Mouse (Mus musculus): ENCODE results near the gene Umps. TPM values are rescaled to one million over a fixed set of nuclear protein-coding genes. Genes with fewer than 3 reads are reported as not detected.

Umps gene
- polyA plus RNA-seq, 1 experiment from 2014 or later, result 66.5 TPM

DNA sequence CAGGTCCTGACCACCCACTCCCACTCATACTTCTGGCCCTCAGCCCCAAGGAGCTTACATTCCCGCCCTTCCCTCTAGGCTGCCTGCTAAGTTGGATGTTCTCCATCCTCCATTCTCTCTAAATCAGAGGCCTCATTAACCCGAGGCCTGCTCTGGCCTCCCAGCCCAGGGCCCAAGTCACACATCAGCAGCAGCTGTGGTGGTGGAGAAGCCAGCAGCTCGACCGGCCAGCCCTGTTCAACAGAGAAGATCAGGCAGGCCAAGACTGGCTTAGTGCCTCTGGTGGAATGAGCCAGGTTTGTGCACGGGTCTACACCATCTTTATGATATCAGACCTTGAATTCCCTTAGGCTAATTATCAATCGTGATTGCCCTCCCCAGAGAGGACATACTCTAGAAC is 36.1 kb downstream of the Umps start:
- Histone ChIP-seq H3K27ac (ENCODE audit: low read depth, low read length) (no peak overlapping the region), H3K9ac (ENCODE audit: low read length) (no peak overlapping the region), H3K4me1 (ENCODE audit: control insufficient read depth, insufficient read depth, low read length) (no peaks in the 10 kb centered on the region), H3K27me3 (ENCODE audit: control insufficient read depth, insufficient read depth, low read length) (no peaks in the 10 kb centered on the region), H3K9me3 (ENCODE audit: control insufficient read depth, low read length) (no peaks in the 10 kb centered on the region), H3K4me3 (ENCODE audit: low read depth, low read length) (no peak overlapping the region), H3K36me3 (ENCODE audit: control insufficient read depth, insufficient read depth, low read length) (no peaks in the 10 kb centered on the region), H3K4me2 (ENCODE audit: low read depth) (no peak overlapping the region)
- ATAC-seq (ENCODE audit: insufficient read depth, low FRiP score, low TSS enrichment) (no peak), DNase-seq (ENCODE audit: low spot score) (no peak)
- 85% methylated on average over 6 of the region's 6 CpGs for whole genome bisulfite sequencing

GRCm38 (mm10) chr16:33928788-33929462 is 37.9 kb downstream of the Umps start:
- H3K4me3 ChIP-seq (ENCODE audit: low read depth, low read length), result no peak overlapping the region
- H3K4me1 ChIP-seq (ENCODE audit: control insufficient read depth, insufficient read depth, low read length), result no peaks in the 10 kb centered on the region
- no peak overlapping the region for H3K27ac ChIP-seq (ENCODE audit: low read depth, low read length)
- H3K4me2 ChIP-seq (ENCODE audit: low read depth), result no peak overlapping the region
- WGBS, result 85% methylated on average over 9 of the region's 9 CpGs
- H3K9ac ChIP-seq (ENCODE audit: low read length), result no peak overlapping the region
- ATAC-seq (ENCODE audit: insufficient read depth, low FRiP score, low TSS enrichment) (no peak), DNase-seq (ENCODE audit: low spot score) (no peak)
- no peaks in the 10 kb centered on the region for H3K27me3 ChIP-seq (ENCODE audit: control insufficient read depth, insufficient read depth, low read length)
- no peaks in the 10 kb centered on the region for H3K36me3 ChIP-seq (ENCODE audit: control insufficient read depth, insufficient read depth, low read length)
- H3K9me3 ChIP-seq (ENCODE audit: control insufficient read depth, low read length), result no peaks in the 10 kb centered on the region

- no peak overlapping the region for H3K27ac ChIP-seq (ENCODE audit: low read depth, low read length)
- no peak overlapping the region for H3K9ac ChIP-seq (ENCODE audit: low read length)
- no peak overlapping the region for H3K4me2 ChIP-seq (ENCODE audit: low read depth)
- DNase-seq (ENCODE audit: low spot score), result no peak
- no peak overlapping the region for H3K4me3 ChIP-seq (ENCODE audit: low read depth, low read length)
- no peaks in the 10 kb centered on the region for H3K36me3 ChIP-seq (ENCODE audit: control insufficient read depth, insufficient read depth, low read length)
- no peak for ATAC-seq (ENCODE audit: insufficient read depth, low FRiP score, low TSS enrichment)
- WGBS, result 80% methylated on average over 6 of the region's 6 CpGs
- no peaks in the 10 kb centered on the region for H3K9me3 ChIP-seq (ENCODE audit: control insufficient read depth, low read length)
- H3K27me3 ChIP-seq (ENCODE audit: control insufficient read depth, insufficient read depth, low read length), result no peaks in the 10 kb centered on the region
- H3K4me1 ChIP-seq (ENCODE audit: control insufficient read depth, insufficient read depth, low read length), result no peaks in the 10 kb centered on the region; the same call in 1 of the 2 replicates
These were observed 39.5 kb downstream of the Umps start for GRCm38 (mm10) chr16:33927263-33927824.

DNA sequence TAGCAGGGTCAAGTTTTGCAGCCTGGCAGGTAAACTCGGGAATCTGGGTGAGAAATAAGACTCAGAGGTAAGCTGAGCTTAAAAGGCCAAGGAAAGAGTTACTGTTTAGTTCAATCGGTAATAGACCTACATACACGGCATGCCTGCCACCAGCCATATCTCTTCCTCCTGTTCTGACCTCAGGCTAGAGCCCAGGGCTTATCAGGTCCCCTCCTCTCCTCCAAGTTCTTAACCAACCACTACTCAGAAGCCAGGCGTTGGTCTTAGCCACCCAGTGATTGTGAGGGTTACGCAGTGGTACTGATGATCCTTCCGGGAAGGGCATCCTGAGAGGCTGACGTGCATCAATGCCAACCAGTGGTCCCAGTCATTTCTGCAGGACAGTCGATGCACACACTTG is 43.1 kb downstream of the Umps start:
- Histone ChIP-seq H3K9ac (ENCODE audit: low read length) (no peak overlapping the region), H3K9me3 (ENCODE audit: control insufficient read depth, low read length) (no peaks in the 10 kb centered on the region), H3K36me3 (ENCODE audit: control insufficient read depth, insufficient read depth, low read length) (no peaks in the 10 kb centered on the region), H3K27ac (ENCODE audit: low read depth, low read length) (no peak overlapping the region), H3K4me3 (ENCODE audit: low read depth, low read length) (no peak overlapping the region), H3K27me3 (ENCODE audit: control insufficient read depth, insufficient read depth, low read length) (no peaks in the 10 kb centered on the region), H3K4me1 (ENCODE audit: control insufficient read depth, insufficient read depth, low read length) (no peaks in the 10 kb centered on the region; the same call in 1 of the 2 replicates), H3K4me2 (ENCODE audit: low read depth) (no peak overlapping the region)
- no peak for ATAC-seq (ENCODE audit: insufficient read depth, low FRiP score, low TSS enrichment)
- DNase-seq (ENCODE audit: low spot score), result no peak
- WGBS, result 87% methylated on average over 8 of the region's 8 CpGs

- ATAC-seq (ENCODE audit: insufficient read depth, low FRiP score, low TSS enrichment) (no peak), DNase-seq (ENCODE audit: low spot score) (no peak)
- no peaks in the 10 kb centered on the region for H3K36me3 ChIP-seq (ENCODE audit: control insufficient read depth, insufficient read depth, low read length)
- H3K4me1 ChIP-seq (ENCODE audit: control insufficient read depth, insufficient read depth, low read length), result no peaks in the 10 kb centered on the region; the same call in 1 of the 2 replicates
- H3K27me3 ChIP-seq (ENCODE audit: control insufficient read depth, insufficient read depth, low read length), result no peaks in the 10 kb centered on the region
- H3K9me3 ChIP-seq (ENCODE audit: control insufficient read depth, low read length), result no peaks in the 10 kb centered on the region
- H3K4me2 ChIP-seq (ENCODE audit: low read depth), result no peak overlapping the region
- 44% methylated on average over 5 of the region's 5 CpGs for WGBS
- H3K4me3 ChIP-seq (ENCODE audit: low read depth, low read length), result no peak overlapping the region
- H3K27ac ChIP-seq (ENCODE audit: low read depth, low read length), result no peak overlapping the region
- no peak overlapping the region for H3K9ac ChIP-seq (ENCODE audit: low read length)
These were observed 43.9 kb downstream of the Umps start for GRCm38 (mm10) chr16:33923001-33923316.

- no peak overlapping the region for H3K4me3 ChIP-seq (ENCODE audit: low read depth, low read length)
- no peak overlapping the region for H3K4me2 ChIP-seq (ENCODE audit: low read depth)
- no peak overlapping the region for H3K9ac ChIP-seq (ENCODE audit: low read length)
- H3K9me3 ChIP-seq (ENCODE audit: control insufficient read depth, low read length), result no peaks in the 10 kb centered on the region
- H3K36me3 ChIP-seq (ENCODE audit: control insufficient read depth, insufficient read depth, low read length), result no peaks in the 10 kb centered on the region
- ATAC-seq (ENCODE audit: insufficient read depth, low FRiP score, low TSS enrichment) (no peak), DNase-seq (ENCODE audit: low spot score) (no peak)
- H3K27ac ChIP-seq (ENCODE audit: low read depth, low read length), result no peak overlapping the region
- H3K27me3 ChIP-seq (ENCODE audit: control insufficient read depth, insufficient read depth, low read length), result no peaks in the 10 kb centered on the region
- no peaks in the 10 kb centered on the region; the same call in 1 of the 2 replicates for H3K4me1 ChIP-seq (ENCODE audit: control insufficient read depth, insufficient read depth, low read length)
- 35% methylated on average over 18 of the region's 18 CpGs for WGBS
These were observed 44.5 kb downstream of the Umps start for GRCm38 (mm10) chr16:33922111-33923000.

GRCm38 (mm10) chr16:33921514-33921913 is 45.3 kb downstream of the Umps start:
- no peak for DNase-seq (ENCODE audit: low spot score)
- no peak for ATAC-seq (ENCODE audit: insufficient read depth, low FRiP score, low TSS enrichment)
- Histone ChIP-seq H3K9me3 (ENCODE audit: control insufficient read depth, low read length) (no peaks in the 10 kb centered on the region), H3K4me1 (ENCODE audit: control insufficient read depth, insufficient read depth, low read length) (no peaks in the 10 kb centered on the region; the same call in 1 of the 2 replicates), H3K9ac (ENCODE audit: low read length) (no peak overlapping the region), H3K27me3 (ENCODE audit: control insufficient read depth, insufficient read depth, low read length) (no peaks in the 10 kb centered on the region), H3K27ac (ENCODE audit: low read depth, low read length) (no peak overlapping the region), H3K4me3 (ENCODE audit: low read depth, low read length) (no peak overlapping the region), H3K4me2 (ENCODE audit: low read depth) (no peak overlapping the region), H3K36me3 (ENCODE audit: control insufficient read depth, insufficient read depth, low read length) (no peaks in the 10 kb centered on the region)
- WGBS, result 57% methylated on average over 5 of the region's 5 CpGs

DNA sequence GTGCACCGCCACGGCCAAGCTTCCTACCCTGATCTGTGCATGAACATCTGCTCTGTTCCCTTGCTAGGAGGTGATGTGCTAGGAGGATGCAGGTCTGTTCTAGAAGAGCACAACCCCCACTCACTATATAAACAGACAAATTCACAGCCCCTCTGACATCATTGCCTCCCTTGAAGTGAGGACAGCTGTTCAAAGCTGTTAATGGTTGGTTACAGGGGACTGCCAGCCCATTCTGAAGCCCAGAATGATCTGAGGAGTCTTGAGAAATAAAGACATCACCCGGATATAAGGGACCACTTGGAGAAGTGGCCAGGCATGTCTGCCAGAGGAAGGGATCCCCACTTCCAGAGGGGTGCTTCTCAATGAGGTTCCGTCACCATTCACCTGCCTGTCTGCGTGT is 48.9 kb downstream of the Umps start:
- Histone ChIP-seq H3K4me3 (ENCODE audit: low read depth, low read length) (no peak overlapping the region), H3K27me3 (ENCODE audit: control insufficient read depth, insufficient read depth, low read length) (no peaks in the 10 kb centered on the region), H3K36me3 (ENCODE audit: control insufficient read depth, insufficient read depth, low read length) (no peaks in the 10 kb centered on the region), H3K9me3 (ENCODE audit: control insufficient read depth, low read length) (no peaks in the 10 kb centered on the region), H3K4me2 (ENCODE audit: low read depth) (no peak overlapping the region), H3K27ac (ENCODE audit: low read depth, low read length) (no peak overlapping the region), H3K9ac (ENCODE audit: low read length) (no peak overlapping the region), H3K4me1 (ENCODE audit: control insufficient read depth, insufficient read depth, low read length) (no peaks in the 10 kb centered on the region; the same call in 1 of the 2 replicates)
- 91% methylated on average over 5 of the region's 5 CpGs for WGBS
- DNase-seq (ENCODE audit: low spot score) (no peak), ATAC-seq (ENCODE audit: insufficient read depth, low FRiP score, low TSS enrichment) (no peak)
